Mouse (Mus musculus): ENCODE measurements around the gene Trim63. TPM values are rescaled to one million over a fixed set of nuclear protein-coding genes. Genes with fewer than 3 reads are reported as not detected.

The Trim63 gene
- polyA plus RNA-seq, 1 experiment from 2014 or later = 1.4 TPM

DNA sequence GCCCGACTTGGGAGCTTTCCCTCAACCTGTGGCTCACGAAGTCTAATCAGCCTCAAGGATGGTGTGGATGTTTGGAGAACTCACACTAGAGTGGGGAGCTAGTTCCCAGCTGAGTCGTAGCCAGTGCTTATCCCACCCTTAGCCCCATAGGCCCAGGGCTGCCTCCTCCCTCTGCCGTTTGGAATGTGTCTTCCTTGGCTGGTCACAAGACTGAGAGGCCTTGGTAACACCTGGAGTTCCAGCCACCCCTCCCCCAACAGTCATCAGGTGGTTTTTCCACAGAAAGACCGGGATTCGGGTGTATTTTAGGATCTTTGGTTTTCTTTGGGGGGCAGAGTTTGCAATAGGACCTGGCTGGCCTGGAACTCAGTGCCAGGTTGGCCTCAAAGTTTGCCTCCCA, 35.7 kb downstream of the Trim63 start:
- WGBS = 80% methylated on average over 6 of the region's 6 CpGs
- ATAC-seq = no peak
- peaks cover 15% of the 10 kb centered on the region; the same call in 1 of the 2 replicates for H3K36me3 ChIP-seq (ENCODE audit: control insufficient read depth, insufficient read depth)
- no peak overlapping the region for H3K4me3 ChIP-seq (ENCODE audit: low read depth, low read length)
- H3K4me2 ChIP-seq (replicated peaks; ENCODE audit: low read depth) = no peak overlapping the region
- peaks cover 16% of the 10 kb centered on the region for H3K4me1 ChIP-seq (replicated peaks; ENCODE audit: control insufficient read depth, insufficient read depth, low read length)
- no peaks in the 10 kb centered on the region for H3K27me3 ChIP-seq (replicated peaks; ENCODE audit: control insufficient read depth, insufficient read depth, low read length)
- no peak for TF ChIP-seq CTCF (IDR thresholded peaks at IDR 0.05; ENCODE audit: low read depth)
- H3K9me3 ChIP-seq (ENCODE audit: control insufficient read depth) = no peaks in the 10 kb centered on the region
- no peak overlapping the region for H3K27ac ChIP-seq (ENCODE audit: low read depth, low read length)
- H3K9ac ChIP-seq (ENCODE audit: low read depth, low read length) = no peak overlapping the region

DNA sequence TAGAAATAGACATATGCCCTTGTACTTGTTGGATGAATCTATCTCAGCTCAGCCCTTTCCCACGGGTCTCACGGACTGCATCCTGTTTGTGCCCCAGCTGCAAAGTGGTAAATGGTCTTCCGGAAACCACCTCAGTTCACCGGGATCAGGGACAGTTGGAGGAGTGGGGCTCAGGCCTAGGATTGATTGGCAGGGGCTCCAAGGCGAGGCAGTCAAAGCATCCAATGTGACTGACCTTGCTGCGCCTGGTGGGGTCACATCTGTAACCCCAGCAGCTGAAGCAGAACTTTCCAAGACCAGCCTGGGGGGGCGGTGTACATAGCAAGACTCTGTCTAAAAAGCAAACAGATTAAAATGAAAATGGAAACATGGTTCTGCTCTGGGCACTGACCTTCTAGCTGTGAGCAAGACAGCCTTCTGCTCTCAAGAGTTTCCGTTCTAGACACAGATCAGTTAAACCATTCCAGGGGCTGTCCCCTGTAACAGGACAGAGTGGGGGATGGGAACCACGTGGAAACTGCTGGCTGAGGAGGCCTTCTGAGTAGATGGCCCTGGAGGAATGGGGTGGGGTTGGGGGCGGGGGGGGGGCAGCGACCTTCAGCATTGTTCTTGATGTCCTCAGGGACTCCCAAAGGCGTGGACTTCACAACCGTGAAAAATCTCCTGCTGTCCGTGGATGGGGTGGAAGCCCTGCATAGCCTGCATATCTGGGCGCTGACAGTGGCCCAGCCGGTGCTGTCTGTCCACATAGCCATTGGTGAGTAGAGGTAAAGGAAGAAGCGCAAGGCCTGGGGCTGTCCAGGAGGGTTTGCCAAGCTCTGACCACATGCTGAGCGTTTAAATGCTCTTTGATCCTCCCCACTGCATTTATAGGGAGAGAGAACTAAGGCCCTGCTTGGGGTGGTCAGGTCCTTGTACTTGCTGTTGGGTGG, 36.7 kb downstream of the Trim63 start:
- Histone ChIP-seq H3K9me3 (ENCODE audit: control insufficient read depth) (no peaks in the 10 kb centered on the region), H3K27me3 (replicated peaks; ENCODE audit: control insufficient read depth, insufficient read depth, low read length) (no peaks in the 10 kb centered on the region), H3K4me3 (ENCODE audit: low read depth, low read length) (no peak overlapping the region), H3K4me2 (replicated peaks; ENCODE audit: low read depth) (no peak overlapping the region), H3K36me3 (ENCODE audit: control insufficient read depth, insufficient read depth) (peaks cover 15% of the 10 kb centered on the region; the same call in 1 of the 2 replicates), H3K4me1 (replicated peaks; ENCODE audit: control insufficient read depth, insufficient read depth, low read length) (peaks cover 16% of the 10 kb centered on the region), H3K27ac (ENCODE audit: low read depth, low read length) (peak overlapping the region; percentile 54), H3K9ac (ENCODE audit: low read depth, low read length) (no peak overlapping the region)
- 0 out of 2 replicates have a peak, but pooled peaks have one; percentile 2 for TF ChIP-seq CTCF (IDR thresholded peaks at IDR 0.05; ENCODE audit: low read depth)
- WGBS = 47% methylated on average over 18 of the region's 18 CpGs
- ATAC-seq = no peak

DNA sequence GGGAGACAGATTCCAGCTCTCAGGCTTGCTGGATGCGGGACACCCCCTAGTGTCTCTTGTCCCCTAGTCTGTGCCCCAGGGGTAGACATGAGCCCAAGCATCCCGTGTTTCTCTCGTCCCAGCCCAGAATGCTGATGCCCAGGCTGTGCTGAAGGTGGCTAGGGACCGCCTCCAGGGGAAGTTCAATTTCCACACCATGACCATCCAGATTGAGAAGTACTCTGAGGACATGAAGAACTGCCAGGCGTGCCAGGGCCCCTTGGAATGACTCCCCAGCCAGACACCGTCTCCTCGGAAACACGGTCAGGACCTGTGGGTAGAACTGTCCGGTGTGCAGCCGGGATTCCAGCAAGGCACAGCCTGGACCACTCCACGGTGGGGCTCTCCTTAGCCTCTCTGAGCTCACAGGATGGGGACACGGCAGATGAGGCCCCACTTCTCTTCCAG, 37.4 kb downstream of the Trim63 start:
- 82% methylated on average over 12 of the region's 12 CpGs for WGBS
- Histone ChIP-seq H3K9me3 (ENCODE audit: control insufficient read depth) (no peaks in the 10 kb centered on the region), H3K36me3 (ENCODE audit: control insufficient read depth, insufficient read depth) (peaks cover 15% of the 10 kb centered on the region; the same call in 1 of the 2 replicates), H3K4me2 (replicated peaks; ENCODE audit: low read depth) (no peak overlapping the region), H3K27ac (ENCODE audit: low read depth, low read length) (peak overlapping the region; percentile 54; the same call in 1 of the 2 replicates), H3K4me1 (replicated peaks; ENCODE audit: control insufficient read depth, insufficient read depth, low read length) (peaks cover 16% of the 10 kb centered on the region), H3K4me3 (ENCODE audit: low read depth, low read length) (no peak overlapping the region), H3K27me3 (replicated peaks; ENCODE audit: control insufficient read depth, insufficient read depth, low read length) (no peaks in the 10 kb centered on the region), H3K9ac (ENCODE audit: low read depth, low read length) (no peak overlapping the region)
- TF ChIP-seq CTCF (IDR thresholded peaks at IDR 0.05; ENCODE audit: low read depth) = no peak
- ATAC-seq = no peak

DNA sequence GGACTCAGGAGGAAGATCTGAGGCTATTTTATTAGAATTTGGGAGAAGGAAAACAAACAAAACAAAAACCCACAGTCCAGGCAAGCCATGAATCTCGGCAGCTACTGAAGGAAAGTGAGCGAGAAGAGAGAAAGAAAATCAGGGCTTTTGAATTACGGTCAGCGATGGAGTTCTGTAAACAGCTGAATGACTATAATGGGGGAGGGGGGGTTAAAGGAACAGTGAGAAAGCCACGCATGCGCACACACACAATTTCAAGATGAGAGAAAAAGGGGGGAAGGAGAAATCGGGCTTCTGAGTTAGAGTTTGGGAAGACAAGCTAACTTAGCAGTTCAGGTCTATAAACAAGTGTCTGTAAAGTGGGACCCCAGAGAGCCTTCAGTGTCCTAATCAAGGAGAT, 38.0 kb downstream of the Trim63 start:
- WGBS = 60% methylated on average over 7 of the region's 7 CpGs
- Histone ChIP-seq H3K9ac (ENCODE audit: low read depth, low read length) (no peak overlapping the region), H3K9me3 (ENCODE audit: control insufficient read depth) (no peaks in the 10 kb centered on the region), H3K27me3 (replicated peaks; ENCODE audit: control insufficient read depth, insufficient read depth, low read length) (no peaks in the 10 kb centered on the region), H3K4me1 (replicated peaks; ENCODE audit: control insufficient read depth, insufficient read depth, low read length) (peaks cover 16% of the 10 kb centered on the region), H3K4me2 (replicated peaks; ENCODE audit: low read depth) (no peak overlapping the region), H3K36me3 (ENCODE audit: control insufficient read depth, insufficient read depth) (peaks cover 15% of the 10 kb centered on the region; the same call in 1 of the 2 replicates), H3K27ac (ENCODE audit: low read depth, low read length) (peak overlapping the region; percentile 93), H3K4me3 (ENCODE audit: low read depth, low read length) (no peak overlapping the region)
- no peak for TF ChIP-seq CTCF (IDR thresholded peaks at IDR 0.05; ENCODE audit: low read depth)
- no peak for ATAC-seq

DNA sequence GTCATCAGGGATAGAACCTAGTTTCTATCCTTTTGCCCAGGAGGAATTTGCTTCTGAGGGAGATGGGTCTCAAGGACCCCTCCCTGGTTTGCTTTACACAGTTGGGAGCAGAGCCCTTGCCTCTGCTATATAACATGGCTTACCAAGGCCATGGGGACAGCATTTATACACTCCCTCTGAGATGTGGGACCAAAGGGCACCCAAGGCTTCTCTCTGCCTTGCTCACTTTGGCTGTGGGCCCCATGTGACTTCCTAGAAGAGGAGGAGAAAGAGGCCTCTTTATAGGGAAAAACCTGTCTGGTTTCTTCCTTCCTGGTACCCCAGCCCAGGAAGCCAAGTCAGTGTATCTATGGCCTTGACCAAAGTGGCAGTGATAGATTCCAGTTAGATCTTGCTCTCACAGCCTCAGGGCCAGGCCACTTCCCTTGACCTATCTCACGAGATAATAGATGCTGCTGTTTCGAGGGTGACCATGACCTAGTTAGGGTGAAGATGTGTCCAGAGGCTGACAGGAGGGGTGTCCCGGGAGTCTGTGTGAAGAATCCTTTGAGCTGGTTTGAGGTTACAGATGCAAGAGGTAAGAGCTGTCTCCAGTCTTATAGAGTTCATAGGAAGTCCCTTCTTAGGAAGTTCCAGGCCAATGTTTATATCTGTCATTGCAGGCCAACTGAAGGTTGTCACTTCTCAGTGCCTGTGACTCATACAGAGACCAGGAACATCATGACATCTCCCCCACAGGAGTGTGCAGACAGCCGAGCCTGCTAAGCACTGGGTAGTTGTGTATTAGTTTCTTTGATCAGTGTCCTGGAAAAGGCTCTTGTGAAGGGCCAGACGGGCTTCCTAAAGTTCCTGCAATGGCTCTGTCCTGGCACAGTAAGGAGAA, 38.8 kb downstream of the Trim63 start:
- WGBS = 37% methylated on average over 5 of the region's 5 CpGs
- Histone ChIP-seq H3K4me1 (replicated peaks; ENCODE audit: control insufficient read depth, insufficient read depth, low read length) (peaks cover 16% of the 10 kb centered on the region), H3K27me3 (replicated peaks; ENCODE audit: control insufficient read depth, insufficient read depth, low read length) (no peaks in the 10 kb centered on the region), H3K4me2 (replicated peaks; ENCODE audit: low read depth) (no peak overlapping the region), H3K9ac (ENCODE audit: low read depth, low read length) (no peak overlapping the region), H3K4me3 (ENCODE audit: low read depth, low read length) (no peak overlapping the region), H3K9me3 (ENCODE audit: control insufficient read depth) (no peaks in the 10 kb centered on the region), H3K27ac (ENCODE audit: low read depth, low read length) (peak overlapping the region; percentile 93), H3K36me3 (ENCODE audit: control insufficient read depth, insufficient read depth) (peaks cover 12% of the 10 kb centered on the region; the same call in 1 of the 2 replicates)
- peak; percentile 47 for ATAC-seq
- TF ChIP-seq CTCF (IDR thresholded peaks at IDR 0.05; ENCODE audit: low read depth) = no peak
